Mouse (Mus musculus) hindbrain, embryonic 15.5 days (tissue): ENCODE measurements at regions not wholly inside any gene's neighbourhood (a gene's known extent, or its start where the extent isn't known, plus 50 kb on each side); places are given as distances from the start of the nearest gene placed in this dataset.

Experiments
- ATAC-seq: fragments of 200-750 bp; cut with Nextera tagmentation; 2 replicates; pipeline ENCODE4 v1.8.0; 2017; ENCODE audit warnings: low read depth, moderate number of reproducible peaks, moderate TSS enrichment; ENCODE audit not compliant: low FRiP score
- H3K27ac ChIP-seq: fragments of 300-500 bp; sonication (generic); replicated peaks from 2 replicates; pipeline ENCODE4 v1.5.1; 2015; ENCODE audit warnings: mild to moderate bottlenecking, inconsistent platforms
- H3K27me3 ChIP-seq: fragments of 300-500 bp; sonication (generic); 2 replicates; pipeline ENCODE4 v1.6.1; 2015; ENCODE audit warnings: control low read depth, inconsistent platforms
- H3K36me3 ChIP-seq: fragments of 300-500 bp; sonication (generic); 2 replicates; pipeline ENCODE4 v1.6.1; 2015; ENCODE audit warnings: control low read depth, inconsistent platforms
- H3K4me1 ChIP-seq: fragments of 300-500 bp; sonication (generic); replicated peaks from 2 replicates; pipeline ENCODE4 v1.6.1; 2015; ENCODE audit warnings: control low read depth, inconsistent platforms
- H3K4me2 ChIP-seq: fragments of 300-500 bp; sonication (generic); 2 replicates; pipeline ENCODE4 v1.6.1; 2015; ENCODE audit warnings: moderate library complexity, mild to moderate bottlenecking, inconsistent platforms
- H3K4me3 ChIP-seq: fragments of 300-500 bp; sonication (generic); 2 replicates; pipeline ENCODE4 v1.5.1; 2015; ENCODE audit warnings: mild to moderate bottlenecking, inconsistent platforms
- H3K9ac ChIP-seq: fragments of 300-500 bp; sonication (generic); 2 replicates; pipeline ENCODE4 v1.6.1; 2015; ENCODE audit warnings: inconsistent platforms
- H3K9me3 ChIP-seq: fragments of 300-500 bp; sonication (generic); 2 replicates; pipeline ENCODE4 v1.6.1; 2016; ENCODE audit warnings: control low read depth, inconsistent platforms
- WGBS: fragments of 180-500 bp; shearing (Covaris S2); methylation state at CpG from one replicate; pipeline ENCODE4 v1.1.7; 2015; 5-methylcytosine and 5-hydroxymethylcytosine counted together

DNA sequence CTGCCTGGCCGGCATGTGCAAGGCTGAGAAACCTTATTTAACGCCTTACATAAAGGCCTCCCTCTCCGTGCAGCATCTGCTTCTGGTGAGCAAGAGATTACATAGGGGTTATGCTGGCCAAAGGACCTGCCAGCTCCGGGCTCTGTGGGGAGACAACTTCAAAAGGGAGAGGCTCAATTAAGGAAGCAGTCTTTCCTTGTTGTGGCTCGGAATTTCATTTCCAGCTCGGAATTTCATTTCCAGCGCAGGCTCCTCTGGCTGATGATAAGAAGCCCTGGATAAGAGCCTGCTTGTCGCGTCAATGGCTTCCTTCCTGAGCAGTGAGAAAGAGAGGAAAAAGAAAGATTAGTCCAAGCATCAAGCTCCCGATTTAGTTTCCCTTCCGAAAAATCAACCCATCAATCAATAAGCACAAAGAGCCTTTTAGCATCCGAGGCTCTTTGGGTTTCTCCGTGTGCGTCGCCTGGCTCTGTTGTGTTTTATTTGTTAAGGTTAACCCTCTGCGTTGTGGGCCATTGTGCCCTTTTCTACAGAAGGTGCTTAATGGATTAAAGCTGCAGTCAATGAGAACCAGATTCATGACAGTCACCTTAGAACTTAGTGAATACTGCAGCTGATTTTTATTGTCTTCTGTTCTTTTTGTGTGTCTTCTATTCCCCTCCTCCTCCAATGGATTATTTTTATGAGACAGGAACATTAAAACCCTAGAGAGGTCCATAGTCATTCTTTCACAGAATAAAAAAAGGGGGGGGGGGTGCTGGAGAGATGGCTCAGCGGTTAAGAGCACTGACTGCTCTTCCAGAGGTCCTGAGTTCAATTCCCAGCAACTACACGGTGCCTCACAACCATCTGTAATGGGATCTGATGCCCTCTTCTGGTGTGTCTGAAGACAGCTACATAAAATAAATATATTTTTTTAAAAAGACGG, 218.3 kb downstream of the Myo1b start:
- H3K9me3 ChIP-seq, result no peaks in the 10 kb centered on the region
- no peaks in the 10 kb centered on the region for H3K27me3 ChIP-seq
- H3K27ac ChIP-seq, result peak overlapping the region; percentile 63
- 6% methylated on average over 19 of the region's 19 CpGs for WGBS
- peak; percentile 71 for ATAC-seq
- peak overlapping the region; percentile 38 for H3K4me2 ChIP-seq
- H3K4me1 ChIP-seq, result peaks cover 9% of the 10 kb centered on the region; the same call in 1 of the 2 replicates
- H3K4me3 ChIP-seq, result no peak overlapping the region
- H3K36me3 ChIP-seq, result no peaks in the 10 kb centered on the region
- H3K9ac ChIP-seq, result no peak overlapping the region

DNA sequence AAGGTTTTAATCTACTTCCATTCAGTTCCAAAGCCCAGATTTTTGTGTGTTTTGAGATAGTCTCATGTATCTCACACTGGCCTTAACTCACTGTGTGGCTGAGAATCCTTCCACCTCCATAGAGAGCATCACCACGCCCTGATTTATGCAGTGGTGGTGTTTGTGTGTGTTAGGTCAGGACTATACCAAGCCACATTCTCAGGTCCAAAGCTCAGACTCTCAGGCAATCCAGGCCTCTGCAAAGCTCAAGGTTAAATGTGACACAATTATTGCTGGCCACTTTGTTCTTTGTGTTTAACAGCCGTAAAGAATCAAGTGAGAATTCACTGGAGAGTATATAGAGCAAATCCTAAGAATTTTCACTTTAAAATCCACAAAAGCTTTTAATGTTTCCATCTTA, 218.2 kb upstream of the Nabp1 start:
- H3K27ac ChIP-seq, result no peak overlapping the region
- no peaks in the 10 kb centered on the region for H3K27me3 ChIP-seq
- no peak overlapping the region for H3K4me2 ChIP-seq
- no peaks in the 10 kb centered on the region for H3K36me3 ChIP-seq
- peaks cover 9% of the 10 kb centered on the region; the same call in 1 of the 2 replicates for H3K4me1 ChIP-seq
- no peak for ATAC-seq
- no peak overlapping the region for H3K9ac ChIP-seq
- WGBS, result 54% methylated on average over 2 of the region's 2 CpGs
- no peaks in the 10 kb centered on the region for H3K9me3 ChIP-seq
- no peak overlapping the region for H3K4me3 ChIP-seq

DNA sequence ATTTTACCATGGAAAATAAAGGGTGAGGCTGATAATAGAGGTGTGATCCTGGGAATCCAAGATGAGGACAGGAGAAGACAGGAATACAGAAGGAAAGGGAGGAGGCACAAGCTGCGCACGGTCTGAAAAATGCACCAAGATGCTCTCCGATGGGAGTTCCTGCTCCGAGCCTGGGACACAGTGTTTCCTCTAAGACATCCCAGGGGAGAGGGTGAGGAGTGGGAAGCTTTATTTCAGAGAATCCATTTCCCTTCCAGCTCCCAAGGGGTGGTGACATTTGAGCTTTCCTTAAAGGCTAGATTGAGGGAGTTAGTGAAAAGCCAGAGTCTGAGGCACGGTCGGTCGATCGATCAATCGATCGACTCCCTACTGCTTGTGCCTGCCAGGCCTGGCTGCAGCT, 212.7 kb upstream of the Nabp1 start:
- Histone ChIP-seq H3K9ac (no peak overlapping the region), H3K4me2 (no peak overlapping the region), H3K4me1 (peaks cover 16% of the 10 kb centered on the region), H3K27ac (no peak overlapping the region), H3K9me3 (no peaks in the 10 kb centered on the region), H3K4me3 (no peak overlapping the region), H3K27me3 (no peaks in the 10 kb centered on the region), H3K36me3 (no peaks in the 10 kb centered on the region)
- ATAC-seq, result no peak
- 90% methylated on average over 10 of the region's 10 CpGs for WGBS

DNA sequence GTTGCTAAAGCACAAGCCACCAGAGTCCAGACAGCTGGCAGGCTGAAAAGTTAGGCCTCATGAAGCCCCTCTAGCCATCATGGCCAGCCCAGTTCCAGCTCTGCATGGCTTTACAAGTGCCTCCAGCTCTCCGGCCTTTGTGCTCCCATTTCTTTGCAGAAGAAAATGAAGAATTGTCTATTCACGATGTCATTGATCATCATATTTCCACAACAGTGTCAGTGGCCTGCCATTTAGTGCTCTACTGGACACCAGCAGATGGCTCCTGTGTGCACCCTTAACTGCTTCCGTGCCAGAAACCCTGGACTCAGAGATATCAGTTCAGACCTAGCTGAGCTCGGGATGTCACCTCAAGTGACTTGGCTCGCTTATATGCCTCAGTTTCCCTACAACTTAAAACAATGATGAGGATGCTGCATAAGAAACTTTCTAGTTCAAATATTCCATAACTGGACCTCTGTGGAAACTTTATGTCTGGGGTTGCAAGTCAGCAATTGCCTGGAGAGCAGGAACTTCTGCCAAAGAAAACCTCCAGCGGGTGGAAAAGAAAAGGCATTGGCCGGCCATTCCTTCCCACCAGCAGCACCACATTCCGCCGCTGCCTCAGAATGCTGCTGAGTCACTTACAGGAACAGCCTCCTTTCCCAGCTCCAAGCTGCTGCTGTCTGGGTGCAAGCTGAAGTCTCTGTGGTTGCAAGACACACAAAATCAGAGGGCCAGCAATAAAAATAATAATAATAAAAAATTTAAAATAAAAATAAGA, 211.4 kb upstream of the Nabp1 start:
- no peak for ATAC-seq
- Histone ChIP-seq H3K9me3 (no peaks in the 10 kb centered on the region), H3K4me1 (peaks cover 16% of the 10 kb centered on the region), H3K27me3 (no peaks in the 10 kb centered on the region), H3K4me3 (no peak overlapping the region), H3K9ac (no peak overlapping the region), H3K36me3 (no peaks in the 10 kb centered on the region), H3K4me2 (no peak overlapping the region), H3K27ac (0 out of 2 replicates have a peak overlapping the region, but pooled peaks have one; percentile 5)
- 78% methylated on average over 9 of the region's 9 CpGs for WGBS

DNA sequence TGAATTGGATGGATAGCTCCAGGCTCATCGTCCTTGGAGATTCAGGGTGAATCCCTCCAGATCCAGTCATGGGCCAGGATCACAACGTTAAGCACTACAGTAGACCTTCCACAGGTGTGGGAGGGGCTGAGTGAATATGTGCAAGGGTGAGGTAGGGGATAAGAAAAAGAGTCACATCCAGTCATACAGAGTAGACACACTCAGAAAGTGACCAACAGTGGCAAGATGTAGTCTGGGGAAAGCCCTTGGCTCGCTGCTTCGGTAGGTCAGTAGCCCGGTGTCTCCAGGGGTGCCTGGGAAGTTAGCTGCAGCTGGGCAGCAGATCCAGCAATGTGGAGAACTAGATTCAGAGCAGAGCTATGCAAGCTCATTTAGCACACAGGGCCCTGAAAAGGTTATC, 210.7 kb upstream of the Nabp1 start:
- Histone ChIP-seq H3K4me3 (no peak overlapping the region), H3K27me3 (no peaks in the 10 kb centered on the region), H3K9me3 (no peaks in the 10 kb centered on the region), H3K9ac (no peak overlapping the region), H3K36me3 (no peaks in the 10 kb centered on the region), H3K4me2 (no peak overlapping the region), H3K4me1 (peaks cover 16% of the 10 kb centered on the region), H3K27ac (peak overlapping the region; percentile 76; the same call in 1 of the 2 replicates)
- WGBS, result 76% methylated on average over 5 of the region's 5 CpGs
- ATAC-seq, result no peak; the same call in 1 of the 2 replicates

DNA sequence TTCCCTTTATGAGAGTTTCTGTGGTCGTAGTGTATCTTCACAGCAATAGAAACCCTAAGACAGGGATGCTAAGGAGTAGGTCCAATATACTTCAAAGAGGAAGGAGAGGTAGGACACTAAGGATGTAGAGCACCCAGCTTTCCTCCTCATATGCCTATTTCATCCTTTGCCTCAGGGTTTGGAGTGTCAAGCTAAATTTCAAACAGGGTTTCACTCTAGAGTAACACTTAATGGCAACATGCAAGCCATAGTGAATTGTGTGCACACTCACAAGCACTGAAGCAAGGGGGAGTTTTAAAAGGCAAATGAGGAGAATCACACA, 210.0 kb upstream of the Nabp1 start:
- Histone ChIP-seq H3K36me3 (no peaks in the 10 kb centered on the region), H3K9ac (no peak overlapping the region), H3K9me3 (no peaks in the 10 kb centered on the region), H3K27ac (peak overlapping the region; percentile 76), H3K4me2 (peak overlapping the region; percentile 27; the same call in 1 of the 2 replicates), H3K27me3 (no peaks in the 10 kb centered on the region), H3K4me3 (no peak overlapping the region), H3K4me1 (peaks cover 16% of the 10 kb centered on the region)
- peak; percentile 36 for ATAC-seq
- WGBS, result 24% methylated on average over 1 of the region's 1 CpGs

DNA sequence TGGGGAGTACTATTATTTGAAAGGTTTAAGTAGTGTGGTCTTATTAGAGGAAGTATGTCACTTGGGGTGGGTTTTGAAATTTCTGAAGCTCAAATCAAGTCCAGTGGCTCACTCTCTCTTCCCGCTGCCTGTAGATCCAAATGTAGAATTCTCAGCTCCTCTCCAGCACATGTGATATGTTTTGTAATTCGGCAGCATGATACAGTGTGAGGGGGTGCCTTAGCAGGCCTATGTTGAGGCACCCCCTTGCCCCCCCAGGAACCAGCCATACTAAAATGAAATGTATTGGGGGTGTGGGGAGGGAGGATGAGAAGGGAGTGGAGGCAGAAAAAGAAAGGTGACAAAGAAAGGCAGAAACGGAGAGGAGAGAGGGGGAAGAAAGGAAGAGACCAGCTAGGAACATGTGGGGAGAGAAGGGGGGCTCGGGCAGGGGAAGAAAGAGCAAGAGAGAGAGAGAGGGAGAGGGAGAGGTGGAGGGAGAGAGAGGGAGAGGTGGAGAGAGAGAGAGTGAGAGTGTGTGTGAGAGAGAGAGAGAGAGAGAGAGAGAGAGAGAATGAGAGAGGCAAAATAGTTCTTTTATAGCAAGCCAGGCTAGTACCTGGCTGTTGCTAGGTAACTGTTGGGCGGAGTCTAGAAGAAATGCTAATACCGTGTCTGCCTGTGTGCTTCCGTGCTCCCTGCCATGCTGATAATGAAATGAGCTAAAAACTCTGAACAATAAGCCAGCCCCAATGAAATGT, 209.4 kb upstream of the Nabp1 start:
- H3K36me3 ChIP-seq, result no peaks in the 10 kb centered on the region
- H3K9ac ChIP-seq, result no peak overlapping the region
- WGBS, result 30% methylated on average over 7 of the region's 7 CpGs
- peaks cover 16% of the 10 kb centered on the region for H3K4me1 ChIP-seq
- H3K27me3 ChIP-seq, result no peaks in the 10 kb centered on the region
- H3K4me2 ChIP-seq, result peak overlapping the region; percentile 27
- no peak overlapping the region for H3K4me3 ChIP-seq
- peak; percentile 88 for ATAC-seq
- peak overlapping the region; percentile 76 for H3K27ac ChIP-seq
- no peaks in the 10 kb centered on the region for H3K9me3 ChIP-seq

DNA sequence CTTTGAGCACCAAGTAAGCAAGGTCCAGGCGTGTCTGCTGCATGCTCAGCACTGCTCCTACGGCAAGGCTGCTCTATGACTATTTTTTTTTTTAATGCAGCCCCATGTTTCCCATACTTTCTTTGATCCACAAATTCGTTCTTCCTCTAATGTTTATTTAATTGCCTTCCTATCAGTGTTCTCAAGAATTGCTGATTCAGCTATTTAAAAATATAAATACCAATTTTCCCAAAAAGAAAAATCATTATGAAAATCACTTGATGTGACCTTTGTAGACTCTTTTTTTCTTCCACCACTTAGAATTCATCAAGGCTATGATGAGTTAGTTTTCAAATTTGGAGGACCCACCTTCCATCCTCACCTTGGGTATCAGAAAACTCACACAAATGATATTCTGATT, 208.5 kb upstream of the Nabp1 start:
- 88% methylated on average over 3 of the region's 3 CpGs for WGBS
- H3K27ac ChIP-seq, result no peak overlapping the region
- no peak overlapping the region for H3K9ac ChIP-seq
- no peak overlapping the region for H3K4me3 ChIP-seq
- no peak for ATAC-seq
- no peaks in the 10 kb centered on the region for H3K27me3 ChIP-seq
- H3K4me2 ChIP-seq, result no peak overlapping the region
- H3K4me1 ChIP-seq, result peaks cover 16% of the 10 kb centered on the region
- no peaks in the 10 kb centered on the region for H3K36me3 ChIP-seq
- no peaks in the 10 kb centered on the region for H3K9me3 ChIP-seq

DNA sequence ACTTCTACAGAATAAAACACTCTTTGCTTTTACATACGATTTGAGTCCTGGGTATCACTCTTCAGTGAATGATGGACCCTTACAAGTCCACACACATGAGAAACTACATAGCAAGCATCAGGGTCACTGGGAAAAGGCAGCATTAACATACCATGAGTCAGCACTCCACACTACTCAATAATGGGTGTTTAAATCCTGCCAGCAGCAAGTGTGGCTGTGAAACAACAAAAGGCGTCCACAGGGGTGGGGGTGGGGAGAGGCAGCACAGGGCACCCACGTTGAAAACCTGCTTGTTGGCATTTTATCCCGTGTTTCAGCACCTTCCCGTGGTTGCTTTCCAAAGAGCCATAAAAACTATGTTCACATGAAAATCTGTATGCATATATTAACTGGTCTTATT, 204.0 kb upstream of the Nabp1 start:
- H3K9ac ChIP-seq, result no peak overlapping the region
- no peak overlapping the region for H3K27ac ChIP-seq
- no peaks in the 10 kb centered on the region for H3K36me3 ChIP-seq
- H3K4me2 ChIP-seq, result no peak overlapping the region
- no peaks in the 10 kb centered on the region for H3K9me3 ChIP-seq
- 84% methylated on average over 5 of the region's 5 CpGs for WGBS
- no peaks in the 10 kb centered on the region for H3K27me3 ChIP-seq
- no peak for ATAC-seq
- H3K4me1 ChIP-seq, result no peaks in the 10 kb centered on the region
- no peak overlapping the region for H3K4me3 ChIP-seq

DNA sequence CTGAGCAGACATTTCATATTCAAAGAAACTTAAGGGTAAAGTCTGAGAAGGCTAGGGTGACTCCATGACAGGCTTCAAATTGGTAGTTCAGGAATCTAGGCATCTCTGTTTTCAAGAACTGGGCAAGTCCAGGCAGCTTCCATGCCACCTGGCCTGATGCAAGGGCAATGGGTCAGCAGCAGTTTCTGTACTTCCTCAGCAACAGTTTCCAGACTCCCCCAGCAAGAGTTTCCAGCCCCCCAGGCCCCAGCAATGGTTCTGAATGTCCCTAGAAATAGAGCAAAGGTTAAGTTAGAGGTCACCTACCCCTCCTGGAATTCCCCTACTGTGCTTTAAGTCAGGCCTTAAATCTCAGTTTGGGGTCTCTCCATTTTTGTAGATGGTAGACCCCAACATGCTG, 203.6 kb upstream of the Nabp1 start:
- Histone ChIP-seq H3K27ac (no peak overlapping the region), H3K9me3 (no peaks in the 10 kb centered on the region), H3K4me3 (no peak overlapping the region), H3K4me2 (no peak overlapping the region), H3K36me3 (no peaks in the 10 kb centered on the region), H3K4me1 (no peaks in the 10 kb centered on the region), H3K27me3 (no peaks in the 10 kb centered on the region), H3K9ac (no peak overlapping the region)
- ATAC-seq, result no peak

DNA sequence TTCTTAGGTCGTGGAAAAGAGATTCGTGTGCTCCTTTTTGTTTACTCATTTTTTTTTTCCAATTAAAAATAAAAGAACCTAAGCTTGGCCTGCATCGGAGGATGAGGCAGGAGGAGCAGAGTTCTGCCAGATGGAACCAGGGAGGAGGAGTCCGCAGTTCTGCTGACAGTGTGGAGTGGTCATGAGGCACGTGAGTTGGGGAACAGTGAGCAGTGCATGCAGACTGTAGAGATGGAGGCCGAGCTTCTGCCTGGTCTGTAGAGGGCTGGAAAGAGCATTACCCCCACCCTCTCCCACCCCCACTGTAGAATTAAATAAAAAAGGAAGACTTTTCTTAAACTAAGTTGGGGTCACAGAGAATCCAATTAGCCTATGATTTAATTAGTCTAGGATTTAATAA, 202.5 kb upstream of the Nabp1 start:
- no peaks in the 10 kb centered on the region for H3K9me3 ChIP-seq
- no peaks in the 10 kb centered on the region for H3K4me1 ChIP-seq
- no peak overlapping the region for H3K4me3 ChIP-seq
- no peaks in the 10 kb centered on the region for H3K36me3 ChIP-seq
- no peak for ATAC-seq
- no peak overlapping the region for H3K9ac ChIP-seq
- no peaks in the 10 kb centered on the region for H3K27me3 ChIP-seq
- WGBS, result 75% methylated on average over 6 of the region's 6 CpGs
- no peak overlapping the region for H3K4me2 ChIP-seq
- H3K27ac ChIP-seq, result no peak overlapping the region
